Mouse (Mus musculus) thymus, adult 2 months (tissue): Measurements from ENCODE around the gene Nploc4. TPM values are rescaled to one million over a fixed set of nuclear protein-coding genes. Genes with fewer than 3 reads are reported as not detected.

ENCODE experiments used
- DNase-seq: peaks from one replicate; pipeline ENCODE4 v3.0.0; 2021
- H3K27ac ChIP-seq: fragments of 200-500 bp; 2 replicates; pipeline ENCODE4 v1.5.1; 2012; ENCODE audit warnings: low read length, control low read depth; ENCODE audit not compliant: control insufficient read depth, insufficient read depth
- H3K27me3 ChIP-seq: fragments of 200-500 bp; 2 replicates; pipeline ENCODE4 v1.6.1; 2012; ENCODE audit warnings: mild to moderate bottlenecking, low read length, moderate library complexity, mixed read lengths; ENCODE audit not compliant: control insufficient read depth, insufficient read depth
- H3K36me3 ChIP-seq: fragments of 200-500 bp; 2 replicates; pipeline ENCODE4 v1.6.1; 2012; ENCODE audit warnings: mild to moderate bottlenecking, low read length, moderate library complexity; ENCODE audit not compliant: control insufficient read depth, insufficient read depth
- H3K4me1 ChIP-seq: fragments of 200-500 bp; replicated peaks from 2 replicates; pipeline ENCODE4 v1.6.1; 2012; ENCODE audit warnings: low read length; ENCODE audit not compliant: control insufficient read depth, insufficient read depth
- H3K4me3 ChIP-seq: fragments of 200-500 bp; 2 replicates; pipeline ENCODE4 v1.5.1; 2012; ENCODE audit warnings: mild to moderate bottlenecking, low read length, control low read depth, moderate library complexity; ENCODE audit not compliant: control insufficient read depth, insufficient read depth
- CTCF ChIP-seq: fragments of 200-500 bp; IDR thresholded peaks from 2 replicates; pipeline ENCODE4 v1.5.1; 2012; ENCODE audit warnings: mild to moderate bottlenecking, control low read depth, low read length, moderate library complexity, borderline replicate concordance; ENCODE audit not compliant: control insufficient read depth, poor library complexity, insufficient read depth; ENCODE audit errors: extremely low read depth
- POLR2A ChIP-seq: fragments of 200-500 bp; IDR thresholded peaks from 2 replicates; pipeline ENCODE4 v1.6.1; 2012; ENCODE audit warnings: mild to moderate bottlenecking, low read length, control low read depth, moderate library complexity; ENCODE audit not compliant: control insufficient read depth, poor library complexity, insufficient read depth; ENCODE audit errors: extremely low read depth
- WGBS: fragments of 180-500 bp; shearing (Covaris S2); methylation state at CpG from one replicate; pipeline ENCODE4 v1.1.7; 2018; 5-methylcytosine and 5-hydroxymethylcytosine counted together
- polyA plus RNA-seq: library from polyadenylated mRNA; depleted of rRNA; stranded (reverse); fragments of >200 nt; gene quantifications from 2 replicates; pipeline ENCODE4 v1.2.3, GENCODE M21; 2012; rRNA removed

Gene Nploc4
- polyA plus RNA-seq, 1 experiment = 71.4 TPM

DNA sequence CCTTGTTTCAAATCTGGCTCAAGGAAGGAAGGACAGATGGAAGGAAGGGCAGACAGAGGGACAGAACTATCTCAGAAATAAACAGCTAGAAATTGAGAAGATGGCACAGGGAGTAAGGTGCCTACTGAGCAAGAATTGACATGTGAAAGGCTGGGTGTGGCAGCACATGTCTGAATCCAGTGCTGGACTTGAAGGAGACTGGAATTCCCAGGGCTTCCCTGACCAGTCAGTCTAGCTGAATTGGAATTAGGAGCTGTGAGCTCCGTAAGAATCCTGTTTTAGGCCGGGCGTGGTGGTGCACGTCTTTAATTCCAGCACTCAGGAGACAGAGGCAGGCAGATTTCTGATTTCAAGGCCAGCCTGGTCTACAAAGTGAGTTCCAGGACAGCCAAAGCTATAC, 95.8 kb downstream of the Nploc4 start:
- peaks cover 12% of the 10 kb centered on the region for H3K36me3 ChIP-seq
- H3K4me1 ChIP-seq = peaks cover 6% of the 10 kb centered on the region
- H3K27me3 ChIP-seq = no peaks in the 10 kb centered on the region
- H3K27ac ChIP-seq = no peak overlapping the region
- 99% methylated on average over 4 of the region's 4 CpGs for WGBS
- no peak for TF ChIP-seq CTCF
- no peak for TF ChIP-seq POLR2A
- no peak overlapping the region for H3K4me3 ChIP-seq
- DNase-seq = no peak

DNA sequence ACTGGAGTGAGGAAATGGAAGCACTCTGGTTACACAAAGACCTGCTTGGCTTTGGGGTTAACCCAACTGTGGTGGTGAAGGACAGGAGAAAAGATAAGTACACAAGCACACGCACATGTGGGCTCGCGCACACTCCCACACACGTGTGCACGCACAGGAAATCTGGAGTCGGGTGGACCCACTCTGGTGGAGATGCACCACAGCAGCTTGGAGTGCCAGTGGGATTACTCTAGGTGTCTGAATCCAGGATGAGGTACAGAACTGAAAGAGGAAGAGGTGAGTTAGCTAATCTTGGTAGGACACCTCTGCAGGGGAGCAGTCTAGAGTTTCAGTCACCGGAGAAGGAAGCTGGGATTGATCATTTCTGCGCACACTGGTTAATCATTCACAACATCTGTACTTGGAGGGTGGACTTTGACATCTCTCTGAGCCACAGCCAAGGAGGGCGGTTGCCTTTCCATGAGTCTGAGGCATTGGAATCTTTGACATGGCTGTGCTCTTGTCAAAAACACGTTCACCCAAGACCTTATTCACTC, 97.5 kb downstream of the Nploc4 start:
- peaks cover 3% of the 10 kb centered on the region; the same call in 1 of the 2 replicates for H3K4me1 ChIP-seq
- no peak overlapping the region for H3K4me3 ChIP-seq
- WGBS = 51% methylated on average over 10 of the region's 10 CpGs
- H3K27me3 ChIP-seq = no peaks in the 10 kb centered on the region
- TF ChIP-seq POLR2A = no peak
- no peak for TF ChIP-seq CTCF
- peaks cover 3% of the 10 kb centered on the region for H3K36me3 ChIP-seq
- DNase-seq = no peak
- H3K27ac ChIP-seq = no peak overlapping the region

DNA sequence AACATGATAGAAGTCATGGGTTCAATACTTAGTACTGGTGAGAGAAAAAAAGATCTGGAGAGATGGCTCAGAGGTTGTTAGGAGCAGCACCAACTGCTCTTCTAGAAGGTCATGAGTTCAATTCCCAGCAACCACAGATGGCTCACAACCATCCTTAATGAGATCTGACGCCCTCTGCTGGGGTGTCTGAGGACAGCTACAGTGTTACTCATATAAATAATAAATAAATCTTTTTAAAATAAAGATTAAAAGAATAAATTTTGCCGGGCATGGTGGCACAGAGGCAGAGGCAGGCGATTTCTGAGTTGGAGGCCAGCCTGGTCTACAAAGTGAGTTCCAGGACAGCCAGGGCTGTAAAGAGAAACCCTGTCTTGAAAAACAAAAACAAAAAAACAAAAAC, 98.7 kb downstream of the Nploc4 start:
- no peaks in the 10 kb centered on the region for H3K27me3 ChIP-seq
- no peak for DNase-seq
- WGBS = 91% methylated on average over 3 of the region's 3 CpGs
- H3K4me1 ChIP-seq = peaks cover 3% of the 10 kb centered on the region; the same call in 1 of the 2 replicates
- no peaks in the 10 kb centered on the region for H3K36me3 ChIP-seq
- H3K27ac ChIP-seq = no peak overlapping the region
- H3K4me3 ChIP-seq = no peak overlapping the region
- TF ChIP-seq CTCF = no peak
- no peak for TF ChIP-seq POLR2A

DNA sequence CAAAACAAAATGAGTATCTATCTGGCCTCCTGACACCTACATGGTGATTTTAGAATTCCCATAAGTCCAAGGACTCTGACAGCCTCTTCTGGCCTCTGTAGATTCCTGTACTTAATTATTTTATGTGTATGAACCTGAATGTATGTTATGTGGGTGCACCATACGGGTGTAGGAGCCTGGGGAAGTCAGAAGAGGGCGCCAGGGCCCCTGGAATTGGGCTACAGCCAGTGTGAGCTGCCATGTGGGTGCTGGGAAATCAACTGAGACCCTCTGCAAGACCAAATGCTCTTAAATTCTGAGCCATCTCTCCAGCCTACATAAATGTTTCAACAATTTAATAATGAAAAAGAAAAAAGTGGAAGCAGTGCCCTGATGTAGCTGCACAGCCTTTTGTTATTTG, 100.1 kb downstream of the Nploc4 start:
- WGBS = 83% methylated on average over 2 of the region's 2 CpGs
- DNase-seq = no peak
- Histone ChIP-seq H3K36me3 (no peaks in the 10 kb centered on the region), H3K27me3 (no peaks in the 10 kb centered on the region), H3K4me1 (peaks cover 3% of the 10 kb centered on the region; the same call in 1 of the 2 replicates), H3K27ac (no peak overlapping the region), H3K4me3 (no peak overlapping the region)
- no peak for TF ChIP-seq CTCF
- no peak for TF ChIP-seq POLR2A

DNA sequence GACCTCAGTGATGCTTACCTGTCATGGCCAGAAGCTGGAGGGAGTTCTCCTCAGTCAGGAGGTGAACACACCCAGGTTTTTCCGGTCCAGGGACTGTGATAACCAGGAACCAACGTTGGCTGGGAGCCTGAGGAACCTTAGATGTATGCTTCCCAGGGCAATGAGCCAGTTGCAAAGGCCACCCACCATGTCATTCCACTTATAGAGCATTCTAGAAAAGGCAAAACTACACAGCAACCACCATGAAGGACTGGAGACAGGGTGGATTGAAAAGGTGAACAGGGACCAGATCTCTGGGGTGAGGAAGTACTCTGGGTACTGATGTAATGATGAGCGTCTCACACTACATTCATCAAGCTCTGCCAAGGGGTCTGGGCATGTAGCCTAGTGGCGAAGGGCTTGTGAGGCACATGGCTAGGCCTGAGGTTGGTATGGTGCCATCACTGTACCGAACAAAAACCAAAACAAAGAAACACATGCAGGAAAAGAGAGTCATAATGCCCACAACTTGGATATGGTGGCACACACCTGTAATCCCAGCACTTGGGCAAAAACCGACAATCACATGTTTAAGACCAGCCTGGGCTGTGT, 102.0 kb downstream of the Nploc4 start:
- Histone ChIP-seq H3K4me1 (peaks cover 3% of the 10 kb centered on the region; the same call in 1 of the 2 replicates), H3K27ac (no peak overlapping the region), H3K4me3 (no peak overlapping the region), H3K27me3 (no peaks in the 10 kb centered on the region), H3K36me3 (no peaks in the 10 kb centered on the region)
- no peak for DNase-seq
- no peak for TF ChIP-seq POLR2A
- no peak for TF ChIP-seq CTCF
- 85% methylated on average over 6 of the region's 6 CpGs for WGBS

Other genes with a start within 250 kb of the Nploc4 start
- 11.0 and 15.1 TPM in 2 replicates for gene Bahcc1, start 204.8 kb downstream of the Nploc4 start, polyA plus RNA-seq
- gene Actg1, start 89.2 kb downstream of the Nploc4 start, polyA plus RNA-seq = 1,233 and 1,455 TPM in 2 replicates
- gene Fscn2, start 76.2 kb downstream of the Nploc4 start, polyA plus RNA-seq = 0.19 and 0.37 TPM in 2 replicates
- gene Faap100, start 58.9 kb downstream of the Nploc4 start, polyA plus RNA-seq = 59.7 and 64.4 TPM in 2 replicates
- 16.8 and 24.0 TPM in 2 replicates for gene Tspan10, start 4.9 kb upstream of the Nploc4 start, polyA plus RNA-seq
- 0.55 and 0.64 TPM in 2 replicates for gene Pde6g, start 15.8 kb upstream of the Nploc4 start, polyA plus RNA-seq
- 15.5 and 17.3 TPM in 2 replicates for gene Oxld1, start 20.4 kb upstream of the Nploc4 start, polyA plus RNA-seq
- 25.6 and 30.1 TPM in 2 replicates for gene Ccdc137, start 20.4 kb upstream of the Nploc4 start, polyA plus RNA-seq
- gene Arl16, start 29.9 kb upstream of the Nploc4 start, polyA plus RNA-seq = 25.9 and 28.4 TPM in 2 replicates
- gene Mrpl12, start 46.9 kb upstream of the Nploc4 start, polyA plus RNA-seq = 89.6 and 92.3 TPM in 2 replicates
- 102 and 103 TPM in 2 replicates for gene Slc25a10, start 54.1 kb upstream of the Nploc4 start, polyA plus RNA-seq
- 1.0 TPM in 2 replicates for gene Gcgr, start 93.0 kb upstream of the Nploc4 start, polyA plus RNA-seq
- gene Mcrip1, start 112.0 kb upstream of the Nploc4 start, polyA plus RNA-seq = 167 and 191 TPM in 2 replicates
- gene Ppp1r27, start 113.4 kb upstream of the Nploc4 start, polyA plus RNA-seq = 5.0 and 6.4 TPM in 2 replicates
- gene P4hb, start 135.5 kb upstream of the Nploc4 start, polyA plus RNA-seq = 125 and 139 TPM in 2 replicates
- 1,184 and 1,219 TPM in 2 replicates for gene Arhgdia, start 143.9 kb upstream of the Nploc4 start, polyA plus RNA-seq
- 60.9 and 74.6 TPM in 2 replicates for gene Alyref, start 160.7 kb upstream of the Nploc4 start, polyA plus RNA-seq
- gene Anapc11, start 160.7 kb upstream of the Nploc4 start, polyA plus RNA-seq = 127 and 140 TPM in 2 replicates
- gene Npb, start 170.8 kb upstream of the Nploc4 start, polyA plus RNA-seq = 2.2 and 2.8 TPM in 2 replicates
- 247 and 260 TPM in 2 replicates for gene Pcyt2, start 180.2 kb upstream of the Nploc4 start, polyA plus RNA-seq
- gene Sirt7, start 187.5 kb upstream of the Nploc4 start, polyA plus RNA-seq = 169 and 184 TPM in 2 replicates
- gene Mafg, start 195.9 kb upstream of the Nploc4 start, polyA plus RNA-seq = 33.6 and 35.5 TPM in 2 replicates
- 2.8 and 3.4 TPM in 2 replicates for gene Pycr1, start 206.1 kb upstream of the Nploc4 start, polyA plus RNA-seq
- gene Myadml2, start 210.4 kb upstream of the Nploc4 start, polyA plus RNA-seq = 1.2 and 3.2 TPM in 2 replicates
- gene Notum, start 223.5 kb upstream of the Nploc4 start, polyA plus RNA-seq = 0.24 and 0.89 TPM in 2 replicates
- 170 and 183 TPM in 2 replicates for gene Aspscr1, start 235.3 kb upstream of the Nploc4 start, polyA plus RNA-seq